Mouse (Mus musculus) heart, embryonic 12.5 days (tissue): ENCODE data around the gene Ywhag. TPM values are rescaled to one million over a fixed set of nuclear protein-coding genes. Genes with fewer than 3 reads are reported as not detected.

Experiments
- ATAC-seq: fragments of 200-750 bp; cut with Nextera tagmentation; 2 replicates; pipeline ENCODE4 v1.8.0; 2017; ENCODE audit warnings: moderate TSS enrichment, moderate library complexity; ENCODE audit not compliant: insufficient number of reproducible peaks, low FRiP score
- H3K27ac ChIP-seq: fragments of 300-500 bp; sonication (generic); 2 replicates; pipeline ENCODE4 v1.5.1; 2016; ENCODE audit warnings: mild to moderate bottlenecking, moderate library complexity; ENCODE audit not compliant: poor library complexity, severe bottlenecking
- H3K27me3 ChIP-seq: fragments of 300-500 bp; sonication (generic); replicated peaks from 2 replicates; pipeline ENCODE4 v1.6.1; 2016; ENCODE audit warnings: mild to moderate bottlenecking, moderate library complexity
- H3K36me3 ChIP-seq: fragments of 300-500 bp; sonication (generic); 2 replicates; pipeline ENCODE4 v1.6.1; 2016; ENCODE audit warnings: mild to moderate bottlenecking, moderate library complexity
- H3K4me1 ChIP-seq: fragments of 300-500 bp; sonication (generic); replicated peaks from 2 replicates; pipeline ENCODE4 v1.6.1; 2016; ENCODE audit warnings: mild to moderate bottlenecking
- H3K4me2 ChIP-seq: fragments of 300-500 bp; sonication (generic); 2 replicates; pipeline ENCODE4 v1.6.1; 2016; ENCODE audit warnings: mild to moderate bottlenecking, moderate library complexity
- H3K4me3 ChIP-seq: fragments of 300-500 bp; sonication (generic); 2 replicates; pipeline ENCODE4 v1.5.1; 2016; ENCODE audit warnings: mild to moderate bottlenecking
- H3K9ac ChIP-seq: fragments of 300-500 bp; sonication (generic); 2 replicates; pipeline ENCODE4 v1.6.1; 2016; ENCODE audit warnings: mild to moderate bottlenecking, moderate library complexity
- H3K9me3 ChIP-seq: fragments of 300-500 bp; sonication (generic); replicated peaks from 2 replicates; pipeline ENCODE4 v1.6.1; 2016; ENCODE audit warnings: mild to moderate bottlenecking, moderate library complexity
- WGBS: fragments of 180-500 bp; shearing (Covaris S2); methylation state at CpG from one replicate; pipeline ENCODE4 v1.1.7; 2016; 5-methylcytosine and 5-hydroxymethylcytosine counted together
- polyA plus RNA-seq: library from polyadenylated mRNA; unstranded; fragments of >200 nt; fragmentation: Nextera tagmentation; extraction: Ambion mirVana; gene quantifications from 2 replicates; pipeline ENCODE4 v1.2.1, GENCODE M21; 2016

The Ywhag gene
- polyA plus RNA-seq: 214 and 222 TPM in 2 replicates

GRCm38 (mm10) chr5:135934481-135935175 lies at the start of gene Ywhag:
Gene Ywhag, minus strand, starts transcription at chr5:135934616.
- Histone ChIP-seq H3K9me3 (no peaks in the 10 kb centered on the region), H3K9ac (peak within 1 kb of the TSS; percentile 89), H3K36me3 (peaks cover 27% of the 10 kb centered on the region), H3K27ac (peak within 1 kb of the TSS; percentile 97), H3K4me3 (peak within 1 kb of the TSS; percentile 97), H3K27me3 (no peaks in the 10 kb centered on the region), H3K4me1 (peaks cover 21% of the 10 kb centered on the region), H3K4me2 (peak within 1 kb of the TSS; percentile 71)
- WGBS: under 1% methylated on average over 48 of the region's 48 CpGs
- ATAC-seq: peak; percentile 97

GRCm38 (mm10) chr5:135982398-135982797 lies 48.0 kb upstream of the Ywhag start:
- H3K9ac ChIP-seq: no peak overlapping the region
- no peak overlapping the region for H3K27ac ChIP-seq
- H3K4me1 ChIP-seq: no peaks in the 10 kb centered on the region
- H3K4me2 ChIP-seq: no peak overlapping the region
- H3K36me3 ChIP-seq: no peaks in the 10 kb centered on the region
- 39% methylated on average over 6 of the region's 6 CpGs for WGBS
- 0 out of 2 replicates have a peak, but pooled peaks have one; percentile 15 for ATAC-seq
- no peaks in the 10 kb centered on the region for H3K9me3 ChIP-seq
- no peaks in the 10 kb centered on the region for H3K27me3 ChIP-seq
- H3K4me3 ChIP-seq: no peak overlapping the region

- no peaks in the 10 kb centered on the region for H3K9me3 ChIP-seq
- no peaks in the 10 kb centered on the region for H3K36me3 ChIP-seq
- no peak within 1 kb of the TSS for H3K4me3 ChIP-seq
- WGBS: 58% methylated on average over 8 of the region's 8 CpGs
- no peak within 1 kb of the TSS for H3K27ac ChIP-seq
- no peak within 1 kb of the TSS for H3K9ac ChIP-seq
- no peak within 1 kb of the TSS for H3K4me2 ChIP-seq
- H3K4me1 ChIP-seq: no peaks in the 10 kb centered on the region
- H3K27me3 ChIP-seq: no peaks in the 10 kb centered on the region
- no peak for ATAC-seq
Observed at GRCm38 (mm10) chr5:135979904-135980303, 45.5 kb upstream of the Ywhag start, which contains the start of gene Zp3. Gene Zp3, plus strand, starts transcription at chr5:135980099.

GRCm38 (mm10) chr5:135979381-135979780 lies 45.0 kb upstream of the Ywhag start:
- H3K4me2 ChIP-seq: no peak overlapping the region
- no peak overlapping the region for H3K27ac ChIP-seq
- H3K4me1 ChIP-seq: no peaks in the 10 kb centered on the region
- H3K27me3 ChIP-seq: no peaks in the 10 kb centered on the region
- no peak for ATAC-seq
- 81% methylated on average over 5 of the region's 5 CpGs for WGBS
- H3K36me3 ChIP-seq: no peaks in the 10 kb centered on the region
- H3K4me3 ChIP-seq: no peak overlapping the region
- no peak overlapping the region for H3K9ac ChIP-seq
- H3K9me3 ChIP-seq: no peaks in the 10 kb centered on the region

GRCm38 (mm10) chr5:135975893-135976668 lies 41.7 kb upstream of the Ywhag start:
- peak; percentile 49 for ATAC-seq
- 90% methylated on average over 8 of the region's 8 CpGs for WGBS
- Histone ChIP-seq H3K36me3 (no peaks in the 10 kb centered on the region), H3K9me3 (no peaks in the 10 kb centered on the region), H3K4me3 (no peak overlapping the region), H3K4me1 (no peaks in the 10 kb centered on the region), H3K9ac (no peak overlapping the region), H3K27me3 (no peaks in the 10 kb centered on the region), H3K4me2 (no peak overlapping the region), H3K27ac (no peak overlapping the region)

- Histone ChIP-seq H3K4me2 (no peak within 1 kb of the TSS), H3K4me1 (no peaks in the 10 kb centered on the region), H3K27ac (no peak within 1 kb of the TSS), H3K36me3 (no peaks in the 10 kb centered on the region), H3K9ac (no peak within 1 kb of the TSS), H3K9me3 (no peaks in the 10 kb centered on the region), H3K27me3 (no peaks in the 10 kb centered on the region), H3K4me3 (no peak within 1 kb of the TSS)
- no peak for ATAC-seq
- 16% methylated on average over 9 of the region's 9 CpGs for WGBS
Observed at GRCm38 (mm10) chr5:135974365-135974764, 39.9 kb upstream of the Ywhag start, which contains the start of gene Ssc4d. Gene Ssc4d, minus strand, starts transcription at chr5:135974531.

- H3K4me3 ChIP-seq: no peak overlapping the region
- H3K27me3 ChIP-seq: no peaks in the 10 kb centered on the region
- no peak overlapping the region for H3K4me2 ChIP-seq
- H3K9me3 ChIP-seq: no peaks in the 10 kb centered on the region
- 80% methylated on average over 7 of the region's 7 CpGs for WGBS
- no peak for ATAC-seq
- H3K9ac ChIP-seq: no peak overlapping the region
- H3K4me1 ChIP-seq: no peaks in the 10 kb centered on the region
- no peak overlapping the region for H3K27ac ChIP-seq
- no peaks in the 10 kb centered on the region for H3K36me3 ChIP-seq
Observed at GRCm38 (mm10) chr5:135971876-135972275, 37.5 kb upstream of the Ywhag start.

GRCm38 (mm10) chr5:135970247-135970646 lies 35.8 kb upstream of the Ywhag start:
- no peak for ATAC-seq
- 80% methylated on average over 6 of the region's 6 CpGs for WGBS
- H3K9me3 ChIP-seq: no peaks in the 10 kb centered on the region
- no peak overlapping the region for H3K4me3 ChIP-seq
- H3K9ac ChIP-seq: no peak overlapping the region
- peaks cover 3% of the 10 kb centered on the region; the same call in 1 of the 2 replicates for H3K27me3 ChIP-seq
- peaks cover 7% of the 10 kb centered on the region for H3K4me1 ChIP-seq
- H3K36me3 ChIP-seq: no peaks in the 10 kb centered on the region
- H3K4me2 ChIP-seq: no peak overlapping the region
- no peak overlapping the region for H3K27ac ChIP-seq

- H3K4me2 ChIP-seq: no peak overlapping the region
- H3K9ac ChIP-seq: no peak overlapping the region
- no peaks in the 10 kb centered on the region for H3K36me3 ChIP-seq
- H3K9me3 ChIP-seq: no peaks in the 10 kb centered on the region
- H3K27ac ChIP-seq: no peak overlapping the region
- H3K4me1 ChIP-seq: peaks cover 7% of the 10 kb centered on the region
- ATAC-seq: no peak
- H3K4me3 ChIP-seq: no peak overlapping the region
- H3K27me3 ChIP-seq: peaks cover 3% of the 10 kb centered on the region
- WGBS: 53% methylated on average over 1 of the region's 1 CpGs
Observed at GRCm38 (mm10) chr5:135968781-135969180, 34.4 kb upstream of the Ywhag start.

- Histone ChIP-seq H3K4me2 (no peak overlapping the region), H3K36me3 (no peaks in the 10 kb centered on the region), H3K4me3 (no peak overlapping the region), H3K9ac (no peak overlapping the region), H3K27ac (no peak overlapping the region), H3K9me3 (no peaks in the 10 kb centered on the region), H3K4me1 (peaks cover 12% of the 10 kb centered on the region), H3K27me3 (peaks cover 3% of the 10 kb centered on the region)
- ATAC-seq: no peak
- WGBS: 60% methylated on average over 9 of the region's 9 CpGs
Observed at GRCm38 (mm10) chr5:135966866-135967265, 32.5 kb upstream of the Ywhag start.

- no peaks in the 10 kb centered on the region for H3K9me3 ChIP-seq
- H3K27me3 ChIP-seq: peaks cover 3% of the 10 kb centered on the region
- H3K36me3 ChIP-seq: no peaks in the 10 kb centered on the region
- H3K4me2 ChIP-seq: peak overlapping the region; percentile 61
- H3K4me3 ChIP-seq: peak overlapping the region; percentile 17
- peaks cover 19% of the 10 kb centered on the region for H3K4me1 ChIP-seq
- H3K9ac ChIP-seq: peak overlapping the region; percentile 5; the same call in 1 of the 2 replicates
- no peak overlapping the region for H3K27ac ChIP-seq
- no peak for ATAC-seq
- 10% methylated on average over 24 of the region's 24 CpGs for WGBS
Observed at GRCm38 (mm10) chr5:135965501-135965930, 31.1 kb upstream of the Ywhag start.
